In the genomic region with DNA sequence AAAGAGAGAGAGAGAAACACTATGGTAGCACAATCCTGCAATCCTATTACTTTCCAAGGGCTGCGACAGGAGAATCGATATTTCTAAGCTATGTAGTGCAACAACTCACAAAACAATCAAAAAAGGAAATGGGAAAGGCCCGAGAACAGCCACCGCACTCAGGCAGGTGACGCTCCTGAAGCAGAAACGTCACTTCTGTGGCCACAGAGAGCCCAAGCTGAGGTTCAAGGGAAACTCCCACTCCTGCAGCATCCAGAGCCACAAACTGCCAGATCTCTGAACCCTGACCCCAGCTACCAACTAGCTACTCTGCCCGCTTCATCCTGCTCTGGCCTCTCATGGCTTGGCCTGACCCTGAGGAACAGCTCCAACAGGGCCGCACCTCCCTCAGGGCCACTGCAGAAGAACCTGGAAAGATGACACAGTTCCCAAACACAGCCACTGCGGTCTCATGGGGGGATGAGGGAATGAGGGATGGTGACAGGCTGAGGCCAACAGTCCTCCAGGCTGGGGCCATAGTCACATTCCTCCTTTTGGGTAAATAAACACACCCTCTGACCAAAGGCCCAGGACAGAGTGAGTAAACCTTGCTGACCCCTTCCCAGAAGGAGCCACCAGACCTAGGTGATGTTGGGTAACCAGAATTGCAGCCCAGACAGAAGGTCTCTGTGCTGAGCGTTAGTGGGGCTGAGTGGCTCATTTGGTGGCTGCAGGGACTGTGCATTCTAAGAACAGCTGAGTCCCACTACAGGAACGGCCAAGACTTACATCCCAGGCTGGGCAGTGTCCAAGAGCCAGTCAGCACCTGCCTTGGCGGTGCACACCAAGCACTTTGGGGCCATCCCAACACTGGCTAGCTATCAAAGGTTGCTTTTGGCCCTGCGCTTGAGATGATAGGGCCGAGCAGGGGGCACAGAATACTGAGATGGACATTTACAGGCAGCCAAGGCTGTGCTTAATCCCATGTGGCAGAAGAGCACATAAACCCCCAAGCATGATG, we compare ENCODE assay signal across 7 mouse cellular contexts. TPM values are rescaled to one million over a fixed set of nuclear protein-coding genes. Genes with fewer than 3 reads are reported as not detected.
DNase-seq lines count a peak whose midpoint lies in the region; ATAC-seq and TF ChIP-seq lines count a peak whose summit lies in the region.

No protein-coding gene starts in this region.

- H3K27me3 ChIP-seq in neural tube, embryonic 11.5 days (ENCODE audit: control insufficient read depth, insufficient read depth, low read length), result peaks cover 26% of the 10 kb centered on the region
- H3K27me3 ChIP-seq in embryonic facial prominence, embryonic 10.5 days (replicated peaks; ENCODE audit: low read depth, poor library complexity, severe bottlenecking), result peaks cover 62% of the 10 kb centered on the region
- H3K27me3 ChIP-seq in small intestine, adult 2 months (ENCODE audit: control insufficient read depth, insufficient read depth, low read length), result 0 out of 2 replicates have a peak, but pooled peaks cover 3% of the 10 kb centered on the region

- H3K9me3 ChIP-seq in neural tube, embryonic 11.5 days (ENCODE audit: control insufficient read depth, low read length), result no peaks in the 10 kb centered on the region
- H3K9me3 ChIP-seq in embryonic facial prominence, embryonic 10.5 days, result no peaks in the 10 kb centered on the region

- H3K4me3 ChIP-seq in neural tube, embryonic 11.5 days (ENCODE audit: low read depth, low read length), result no peak overlapping the region
- H3K4me3 ChIP-seq in embryonic facial prominence, embryonic 10.5 days, result peak overlapping the region; percentile 67
- no peak overlapping the region for H3K4me3 ChIP-seq in small intestine, adult 2 months (ENCODE audit: low read depth, low read length)

- ATAC-seq in neural tube, embryonic 11.5 days (ENCODE audit: insufficient read depth, low FRiP score, low TSS enrichment), result no peak

- TF ChIP-seq CTCF in small intestine, adult 2 months (IDR thresholded peaks at IDR 0.05; ENCODE audit: extremely low read depth, insufficient read length, insufficient replicate concordance, low read depth, low read length), result no peak

- H3K9ac ChIP-seq in neural tube, embryonic 11.5 days (ENCODE audit: low read length), result no peak overlapping the region

- peak overlapping the region; percentile 87; the same call in 1 of the 2 replicates for H3K4me2 ChIP-seq in neural tube, embryonic 11.5 days (ENCODE audit: low read depth)

- H3K4me1 ChIP-seq in neural tube, embryonic 11.5 days (ENCODE audit: control insufficient read depth, insufficient read depth, low read length), result peaks cover 10% of the 10 kb centered on the region; the same call in 1 of the 2 replicates
- peaks cover 30% of the 10 kb centered on the region for H3K4me1 ChIP-seq in embryonic facial prominence, embryonic 10.5 days
- H3K4me1 ChIP-seq in small intestine, adult 2 months (ENCODE audit: control insufficient read depth, insufficient read depth, insufficient read length, low read length), result peaks cover 39% of the 10 kb centered on the region

- intact Hi-C loops in left cerebral cortex, postnatal 25 days (cut with DNase I), result loop anchor here (1.0 kb wide), 1 partner anchor 11 kb away; no protein-coding TSS in a partner anchor

- no peak for TF ChIP-seq POLR2A in small intestine, adult 2 months (IDR thresholded peaks at IDR 0.05; ENCODE audit: low read depth, low read length)

- no peak overlapping the region for H3K27ac ChIP-seq in neural tube, embryonic 11.5 days (ENCODE audit: low read depth, low read length)
- H3K27ac ChIP-seq in embryonic facial prominence, embryonic 10.5 days (replicated peaks), result no peak overlapping the region
- 0 out of 2 replicates have a peak overlapping the region, but pooled peaks have one; percentile 10 for H3K27ac ChIP-seq in small intestine, adult 2 months (ENCODE audit: insufficient read depth, low read depth, low read length)

- no peaks in the 10 kb centered on the region for H3K36me3 ChIP-seq in neural tube, embryonic 11.5 days (ENCODE audit: control insufficient read depth, insufficient read depth, low read length)
- H3K36me3 ChIP-seq in embryonic facial prominence, embryonic 10.5 days (replicated peaks), result no peaks in the 10 kb centered on the region
- no peaks in the 10 kb centered on the region for H3K36me3 ChIP-seq in small intestine, adult 2 months (ENCODE audit: control insufficient read depth, insufficient read depth, low read length)

- no peak for DNase-seq in neural tube, embryonic 11.5 days (ENCODE audit: low spot score)
- no peak for DNase-seq in neural tube, embryonic 10.5 days (ENCODE audit: extremely low spot score, low spot score)
- DNase-seq in embryonic facial prominence, embryonic 10.5 days (ENCODE audit: low spot score), result peak; percentile 9
- peak; percentile 70 for DNase-seq in heart, postnatal 4 days
- no peak for DNase-seq in left cerebral cortex, postnatal 25 days (ENCODE audit: low spot score in 2 of 2)
- DNase-seq in urinary bladder, postnatal 36 days (ENCODE audit: low spot score in 2 of 2), result no peak

- WGBS in neural tube, embryonic 11.5 days, result 73% methylated on average over 14 of the region's 14 CpGs
- WGBS in embryonic facial prominence, embryonic 10.5 days, result 75% methylated on average over 14 of the region's 14 CpGs
- 62% methylated on average over 14 of the region's 14 CpGs for WGBS in small intestine, adult 2 months

RNA-seq across cellular contexts. Expression of a gene that starts 1.2 kb away (rescaled TPM):
- polyA plus RNA-seq in neural tube, embryonic 11.5 days (2014; fragmentation: Nextera tagmentation; extraction: Ambion mirVana), result 1.9 and 2.2 TPM in 2 replicates
- polyA plus RNA-seq in embryonic facial prominence, embryonic 10.5 days (2016; fragmentation: Nextera tagmentation; extraction: Ambion mirVana), result 1.5 and 1.7 TPM in 2 replicates
- 10 to 100 TPM; 18.6 to 19.7 TPM for total RNA-seq in heart, postnatal 4 days (2021)
- polyA plus RNA-seq in small intestine, adult 2 months (2012; rRNA removed), result 6.6 and 11.0 TPM in 2 replicates
- 100 to 1,000 TPM; 108 to 155 TPM for total RNA-seq in left cerebral cortex, postnatal 25 days (2021)

RNA-seq across cellular contexts. Expression of a gene that starts 32.4 kb away (rescaled TPM):
- polyA plus RNA-seq in neural tube, embryonic 11.5 days (2014; fragmentation: Nextera tagmentation; extraction: Ambion mirVana), result 4.6 and 4.7 TPM in 2 replicates
- polyA plus RNA-seq in embryonic facial prominence, embryonic 10.5 days (2016; fragmentation: Nextera tagmentation; extraction: Ambion mirVana), result 4.0 and 4.3 TPM in 2 replicates
- total RNA-seq in heart, postnatal 4 days (2021), result 100 to 1,000 TPM; 135 to 137 TPM
- 4.3 and 5.6 TPM in 2 replicates for polyA plus RNA-seq in small intestine, adult 2 months (2012; rRNA removed)
- 10 to 100 TPM; 16.4 to 18.2 TPM for total RNA-seq in left cerebral cortex, postnatal 25 days (2021)

RNA-seq across cellular contexts. Expression of a gene that starts 57.1 kb away (rescaled TPM):
- 217 and 219 TPM in 2 replicates for polyA plus RNA-seq in neural tube, embryonic 11.5 days (2014; fragmentation: Nextera tagmentation; extraction: Ambion mirVana)
- 332 TPM in 2 replicates for polyA plus RNA-seq in embryonic facial prominence, embryonic 10.5 days (2016; fragmentation: Nextera tagmentation; extraction: Ambion mirVana)
- 10 to 100 TPM; 39.9 to 43.2 TPM for total RNA-seq in heart, postnatal 4 days (2021)
- 16.1 and 31.3 TPM in 2 replicates for polyA plus RNA-seq in small intestine, adult 2 months (2012; rRNA removed)
- 10 to 100 TPM; 17.4 to 18.8 TPM for total RNA-seq in left cerebral cortex, postnatal 25 days (2021)

Comparison
In these comparisons a context has a peak if more than half of its experiments do, and no peak if none do; other contexts are left out.
1. DNase-seq: peak in embryonic facial prominence, embryonic 10.5 days (single experiment) and heart, postnatal 4 days (single experiment); none in neural tube, embryonic 11.5 days (single experiment), neural tube, embryonic 10.5 days (single experiment), left cerebral cortex, postnatal 25 days (0 of 2) and urinary bladder, postnatal 36 days (0 of 2).